Comparison of ENCODE assay signal across 8 mouse cellular contexts in genomic region chr3:121093509-121093908, GRCm38 (mm10).
DNase-seq lines count a peak whose midpoint lies in the region; TF ChIP-seq lines count a peak whose summit lies in the region.

No protein-coding gene starts in this region.

- H3K9me3 ChIP-seq in E14TG2a.4 (ENCODE audit: low read length), result no peaks in the 10 kb centered on the region
- no peaks in the 10 kb centered on the region for H3K9me3 ChIP-seq in embryonic facial prominence, embryonic 10.5 days

- intact Hi-C loops in left cerebral cortex, postnatal 4 days (cut with DNase I), result loop anchor here (10.0 kb wide), 1 partner anchor 369 kb away; no protein-coding TSS in a partner anchor

- WGBS in embryonic facial prominence, embryonic 10.5 days, result 60% methylated on average over 6 of the region's 6 CpGs

- H3K4me3 ChIP-seq in E14TG2a.4 (replicated peaks; ENCODE audit: low read length), result no peak overlapping the region
- H3K4me3 ChIP-seq in embryonic facial prominence, embryonic 10.5 days, result no peak overlapping the region

- H3K27ac ChIP-seq in embryonic facial prominence, embryonic 10.5 days (replicated peaks), result no peak overlapping the region

- no peaks in the 10 kb centered on the region for H3K4me1 ChIP-seq in E14TG2a.4 (replicated peaks; ENCODE audit: low read depth, low read length)
- no peaks in the 10 kb centered on the region for H3K4me1 ChIP-seq in embryonic facial prominence, embryonic 10.5 days

- peak; percentile 35 for TF ChIP-seq CTCF in E14TG2a.4 (conservative IDR thresholded peaks at IDR 0.05; ENCODE audit: low read length)

- no peaks in the 10 kb centered on the region for H3K36me3 ChIP-seq in E14TG2a.4 (ENCODE audit: insufficient read depth, low read length)
- no peaks in the 10 kb centered on the region for H3K36me3 ChIP-seq in embryonic facial prominence, embryonic 10.5 days (replicated peaks)

- peak; percentile 17 for DNase-seq in kidney, adult 9 months
- DNase-seq in kidney, adult 8-10 months, result no peak
- DNase-seq in adrenal gland, postnatal 10 days, result peak; percentile 61
- peak; percentile 35 for DNase-seq in embryonic facial prominence, embryonic 10.5 days (ENCODE audit: low spot score)
- DNase-seq in left cerebral cortex, postnatal 4 days, result peak; percentile 72
- peak; percentile 76 for DNase-seq in retina, embryonic 14.5 days (ENCODE audit: low spot score)
- DNase-seq in ovary, postnatal 10 days (ENCODE audit: low spot score), result no peak

- no peaks in the 10 kb centered on the region for H3K27me3 ChIP-seq in E14TG2a.4 (ENCODE audit: insufficient read depth, low read length)
- H3K27me3 ChIP-seq in embryonic facial prominence, embryonic 10.5 days (replicated peaks; ENCODE audit: low read depth, poor library complexity, severe bottlenecking), result no peaks in the 10 kb centered on the region

Comparison
In these comparisons a context has a peak if more than half of its experiments do, and no peak if none do; other contexts are left out.
1. DNase-seq: peak in kidney, adult 9 months (single experiment), adrenal gland, postnatal 10 days (single experiment), embryonic facial prominence, embryonic 10.5 days (single experiment), left cerebral cortex, postnatal 4 days (single experiment) and retina, embryonic 14.5 days (single experiment); none in kidney, adult 8-10 months (0 of 2) and ovary, postnatal 10 days (single experiment).